Mouse (Mus musculus) G1E (cell line): ENCODE measurements around the gene L3mbtl4. TPM values are rescaled to one million over a fixed set of nuclear protein-coding genes. Genes with fewer than 3 reads are reported as not detected.
"Not testable (repeated sequence)": the region's sequence is repeated elsewhere in the genome, so short reads cannot be mapped to it uniquely, and the experiment has no call there.

ENCODE experiments used
- ATAC-seq: 2 replicates; pipeline ENCODE4 v1.8.0; 2016; ENCODE audit warnings: mild to moderate bottlenecking; ENCODE audit not compliant: insufficient number of reproducible peaks, poor library complexity, low FRiP score, severe bottlenecking; ENCODE audit errors: extremely low read depth
- DNase-seq: peaks from one replicate; pipeline ENCODE4 v3.0.0; 2012; ENCODE audit warnings: low spot score
- H3K27me3 ChIP-seq: 2 replicates; pipeline ENCODE4 v1.6.1; 2012; ENCODE audit warnings: mild to moderate bottlenecking, low read length, inconsistent platforms; ENCODE audit not compliant: insufficient read depth
- H3K36me3 ChIP-seq: replicated peaks from 2 replicates; pipeline ENCODE3; 2012; ENCODE audit warnings: mild to moderate bottlenecking, inconsistent platforms
- H3K4me1 ChIP-seq: 2 replicates; pipeline ENCODE4 v1.6.1; 2012; ENCODE audit warnings: low read depth, low read length, inconsistent platforms, mixed read lengths; ENCODE audit not compliant: insufficient read depth
- H3K4me3 ChIP-seq: 2 replicates; pipeline ENCODE4 v1.5.1; 2012; ENCODE audit warnings: low read depth, mild to moderate bottlenecking, inconsistent platforms, low read length, moderate library complexity, mixed read lengths
- H3K9me3 ChIP-seq: replicated peaks from 2 replicates; pipeline ENCODE4 v1.6.1; 2012; ENCODE audit warnings: inconsistent platforms
- CTCF ChIP-seq: IDR thresholded peaks from 2 replicates; pipeline ENCODE4 v1.5.1; 2012; ENCODE audit warnings: low read depth, low read length, inconsistent platforms, mixed read lengths
- GATA1 ChIP-seq: IDR thresholded peaks from 2 replicates; pipeline ENCODE4 v1.6.1; 2012; ENCODE audit warnings: borderline replicate concordance, low read length, inconsistent platforms, mixed read lengths
- GATA2 ChIP-seq: IDR thresholded peaks from 2 replicates; pipeline ENCODE4 v1.6.1; 2012; ENCODE audit warnings: low read depth, low read length, inconsistent platforms, borderline replicate concordance
- POLR2AphosphoS5 ChIP-seq: IDR thresholded peaks from 2 replicates; pipeline ENCODE4 v1.6.1; 2012; ENCODE audit warnings: low read depth, low read length, inconsistent platforms; ENCODE audit not compliant: insufficient replicate concordance
- TAL1 ChIP-seq: conservative IDR thresholded peaks from 2 replicates; pipeline ENCODE4 v1.6.1; 2012; ENCODE audit warnings: low read depth, low read length, inconsistent platforms, mixed read lengths
- polyA plus RNA-seq: library from polyadenylated mRNA; stranded (reverse); fragments of >175 nt; gene quantifications from 2 replicates; pipeline ENCODE4 v1.2.3, GENCODE M21; 2012
- total RNA-seq, 2 experiments: library from RNA; stranded (forward) in 1 of 2; stranded (reverse) in 1 of 2; fragments of 200-1000 nt in 1 of 2; fragments of >200 nt in 1 of 2; fragmentation: Nextera tagmentation in 1 of 2; gene quantifications; 2 replicates each; pipeline ENCODE4 v1.2.3; 2014 to 2017

The L3mbtl4 gene
- total and polyA plus RNA-seq, 3 experiments, result 0.33 TPM; not detected in 2

DNA sequence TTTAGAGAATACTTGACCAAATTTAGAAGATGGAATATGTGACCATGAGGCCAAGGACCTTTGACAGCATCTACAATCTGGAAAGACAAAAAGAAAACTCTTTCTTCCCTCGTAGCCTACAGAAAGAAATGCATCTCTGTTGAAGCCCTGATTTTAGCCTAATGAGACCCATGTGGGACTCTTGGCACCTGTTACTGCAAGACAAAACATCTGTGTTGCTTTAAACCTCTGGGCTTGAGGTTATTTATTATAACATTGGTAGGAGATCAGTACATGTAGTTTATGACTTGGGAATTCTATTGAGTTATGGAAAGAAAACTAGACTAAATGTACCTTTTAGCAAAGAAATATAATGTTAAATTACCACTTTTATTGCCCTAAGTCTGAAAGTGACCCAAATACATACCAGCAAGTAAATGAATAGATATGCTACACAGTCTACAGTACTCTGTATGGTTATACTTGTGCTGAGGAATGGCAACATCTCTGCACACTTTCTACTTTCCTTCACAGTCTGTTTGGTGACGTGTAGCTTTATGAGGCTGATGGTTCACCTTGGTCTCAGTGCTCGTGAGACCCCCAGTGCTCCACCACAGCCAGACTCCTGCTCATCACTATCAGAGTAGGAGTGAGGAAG is 65.4 kb downstream of the L3mbtl4 start:
- Histone ChIP-seq H3K4me3 (no peak overlapping the region), H3K27me3 (no peaks in the 10 kb centered on the region), H3K4me1 (no peaks in the 10 kb centered on the region), H3K36me3 (no peaks in the 10 kb centered on the region), H3K9me3 (peaks cover 23% of the 10 kb centered on the region)
- DNase-seq (no peak), ATAC-seq (no peak)
- TF ChIP-seq POLR2AphosphoS5, result no peak
- TF ChIP-seq GATA1, result no peak
- TF ChIP-seq CTCF, result no peak
- no peak for TF ChIP-seq GATA2
- TF ChIP-seq TAL1, result no peak

DNA sequence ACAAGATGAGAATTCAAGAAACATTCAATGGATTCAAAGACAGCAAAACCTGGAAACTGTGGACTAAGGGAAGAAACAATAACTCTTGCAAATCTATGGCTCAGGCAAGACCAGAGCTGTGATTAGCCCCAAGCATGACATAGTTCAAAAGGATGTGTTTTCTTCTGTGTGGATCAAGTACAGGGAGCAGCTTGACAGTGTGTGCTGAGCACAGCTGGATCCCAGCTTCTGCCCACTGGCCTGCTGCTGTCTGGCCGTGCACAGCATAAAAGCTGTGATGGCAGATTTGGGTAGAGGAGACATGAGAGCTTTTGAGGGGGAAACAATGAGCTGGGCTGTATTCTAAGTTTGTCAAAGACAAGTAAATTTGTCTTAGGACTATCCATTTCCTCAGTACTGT is 84.1 kb downstream of the L3mbtl4 start:
- TF ChIP-seq GATA2 (no peak), POLR2AphosphoS5 (no peak), GATA1 (no peak), TAL1 (no peak), CTCF (no peak)
- ATAC-seq, result no peak
- Histone ChIP-seq H3K9me3 (peaks cover 19% of the 10 kb centered on the region), H3K4me1 (no peaks in the 10 kb centered on the region), H3K4me3 (no peak overlapping the region), H3K27me3 (no peaks in the 10 kb centered on the region), H3K36me3 (no peaks in the 10 kb centered on the region)
- no peak for DNase-seq

GRCm38 (mm10) chr17:68371101-68371500 is 97.5 kb downstream of the L3mbtl4 start:
- H3K36me3 ChIP-seq, result no peaks in the 10 kb centered on the region
- DNase-seq (no peak), ATAC-seq (no peak)
- TF ChIP-seq POLR2AphosphoS5 (no peak), GATA1 (no peak), CTCF (no peak), GATA2 (no peak), TAL1 (no peak)
- no peaks in the 10 kb centered on the region for H3K27me3 ChIP-seq
- peaks cover 3% of the 10 kb centered on the region; the same call in 1 of the 2 replicates for H3K9me3 ChIP-seq
- no peak overlapping the region for H3K4me3 ChIP-seq
- no peaks in the 10 kb centered on the region for H3K4me1 ChIP-seq

DNA sequence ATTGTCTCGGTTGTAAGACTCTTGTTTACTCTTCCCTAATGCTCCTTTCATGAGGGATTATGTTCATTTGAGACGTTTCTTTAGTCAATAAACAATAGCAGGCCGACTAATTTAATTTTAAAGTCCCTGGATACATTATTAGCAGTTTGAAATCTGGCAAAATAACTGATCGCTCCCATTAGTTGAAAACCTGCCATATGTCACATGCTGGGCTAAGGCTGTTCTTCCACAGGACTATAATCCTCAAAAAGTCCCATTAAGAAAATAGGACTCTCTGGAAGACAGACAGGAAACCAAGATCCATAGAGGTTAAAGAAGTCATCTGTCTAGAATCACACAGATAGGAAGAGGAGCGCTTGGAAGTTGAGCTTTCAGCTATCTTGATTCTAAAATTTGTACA is 114.9 kb downstream of the L3mbtl4 start:
- Histone ChIP-seq H3K4me1 (no peaks in the 10 kb centered on the region), H3K27me3 (no peaks in the 10 kb centered on the region), H3K9me3 (peaks cover 27% of the 10 kb centered on the region), H3K4me3 (no peak overlapping the region), H3K36me3 (no peaks in the 10 kb centered on the region)
- no peak for TF ChIP-seq TAL1
- TF ChIP-seq GATA2, result no peak
- TF ChIP-seq CTCF, result no peak
- TF ChIP-seq POLR2AphosphoS5, result no peak
- no peak for TF ChIP-seq GATA1
- no peak for ATAC-seq
- DNase-seq, result no peak

DNA sequence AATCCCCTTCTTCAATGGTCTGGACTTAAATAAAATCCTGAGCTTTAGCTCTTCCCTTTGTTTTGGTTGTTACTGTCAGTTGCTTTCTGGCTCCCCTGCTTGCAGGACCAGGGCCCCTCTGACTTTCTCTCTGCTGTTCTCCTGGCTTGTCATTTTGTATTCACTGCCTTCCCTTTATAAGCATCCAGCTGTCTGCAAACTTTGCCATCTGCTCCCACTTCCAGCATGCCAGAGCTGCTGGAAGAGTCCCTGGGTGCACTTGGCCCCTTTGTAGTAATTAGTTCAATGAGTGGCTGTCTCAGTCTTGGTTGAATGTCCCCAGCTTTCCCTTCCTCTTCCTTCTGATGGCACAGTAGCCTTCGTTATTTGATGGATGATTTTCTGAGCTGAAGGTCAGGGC is 132.4 kb downstream of the L3mbtl4 start:
- Histone ChIP-seq H3K36me3 (no peaks in the 10 kb centered on the region), H3K9me3 (peaks cover 19% of the 10 kb centered on the region), H3K4me3 (no peak overlapping the region), H3K4me1 (no peaks in the 10 kb centered on the region), H3K27me3 (no peaks in the 10 kb centered on the region)
- DNase-seq (no peak), ATAC-seq (no peak)
- TF ChIP-seq CTCF (no peak), GATA2 (no peak), POLR2AphosphoS5 (no peak), TAL1 (no peak), GATA1 (no peak)

- not testable (repeated sequence) for H3K36me3 ChIP-seq, DNase-seq, H3K27me3 ChIP-seq, H3K4me1 ChIP-seq, ATAC-seq, H3K4me3 ChIP-seq
- peaks cover 17% of the 10 kb centered on the region for H3K9me3 ChIP-seq
Measured at GRCm38 (mm10) chr17:68407121-68407520, 133.5 kb downstream of the L3mbtl4 start.
